Mouse (Mus musculus) kidney, adult 2 months (tissue): ENCODE data around the gene F2rl2. TPM values are rescaled to one million over a fixed set of nuclear protein-coding genes. Genes with fewer than 3 reads are reported as not detected.

ENCODE experiments used
- DNase-seq: peaks from one replicate; pipeline ENCODE4 v3.0.0; 2021
- H3K27ac ChIP-seq: fragments of 200-500 bp; 2 replicates; pipeline ENCODE4 v1.5.1; 2012; ENCODE audit warnings: low read depth, low read length, control low read depth, inconsistent platforms; ENCODE audit not compliant: insufficient read depth
- H3K27me3 ChIP-seq: fragments of 200-500 bp; replicated peaks from 2 replicates; pipeline ENCODE4 v1.6.1; 2012; ENCODE audit warnings: mild to moderate bottlenecking, moderate library complexity, low read length, inconsistent platforms; ENCODE audit not compliant: control insufficient read depth, insufficient read depth
- H3K36me3 ChIP-seq: fragments of 200-500 bp; 2 replicates; pipeline ENCODE4 v1.6.1; 2012; ENCODE audit warnings: mild to moderate bottlenecking, moderate library complexity, low read length, inconsistent platforms; ENCODE audit not compliant: control insufficient read depth, insufficient read depth
- H3K4me1 ChIP-seq: fragments of 200-500 bp; 2 replicates; pipeline ENCODE4 v1.6.1; 2011; ENCODE audit warnings: low read length; ENCODE audit not compliant: control insufficient read depth, insufficient read depth
- H3K4me3 ChIP-seq: fragments of 200-500 bp; 2 replicates; pipeline ENCODE4 v1.5.1; 2011; ENCODE audit warnings: mild to moderate bottlenecking, low read depth, low read length, control low read depth; ENCODE audit not compliant: insufficient read depth
- CTCF ChIP-seq: fragments of 200-500 bp; conservative IDR thresholded peaks from 2 replicates; pipeline ENCODE4 v1.5.1; 2011; ENCODE audit warnings: low read depth, mild to moderate bottlenecking, control low read depth, low read length, moderate library complexity, mixed read lengths; ENCODE audit not compliant: insufficient read depth, insufficient read length
- POLR2A ChIP-seq: fragments of 200-500 bp; IDR thresholded peaks from one replicate; pipeline ENCODE4 v1.6.1; 2011; ENCODE audit warnings: low read depth, low read length, control low read depth
- WGBS: fragments of 180-500 bp; shearing (Covaris S2); methylation state at CpG from one replicate; pipeline ENCODE4 v1.1.7; 2018; 5-methylcytosine and 5-hydroxymethylcytosine counted together
- polyA plus RNA-seq: library from polyadenylated mRNA; depleted of rRNA; stranded (reverse); fragments of >200 nt; gene quantifications from 2 replicates; pipeline ENCODE4 v1.2.3, GENCODE M21; 2012

The F2rl2 gene
- polyA plus RNA-seq, 1 experiment: 0.28 TPM

DNA sequence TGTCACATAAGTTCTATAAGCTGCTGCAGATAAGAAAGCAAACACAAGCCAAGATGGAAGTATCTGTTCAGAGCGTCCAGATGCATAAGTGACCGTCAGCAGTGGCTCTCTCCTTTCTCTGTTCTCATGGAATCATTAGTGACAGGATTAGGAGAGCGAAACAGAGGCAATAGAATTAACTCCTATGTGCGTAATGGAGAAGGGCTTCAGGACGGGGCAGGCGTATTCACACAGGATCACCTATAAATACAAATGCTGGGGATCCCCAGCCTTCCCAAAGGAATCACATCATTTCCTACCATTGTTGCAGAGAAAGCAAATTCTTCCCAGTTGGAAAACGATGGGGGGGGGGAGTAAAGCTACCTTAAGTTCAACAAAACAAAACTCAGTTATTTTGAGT is 37.2 kb upstream of the F2rl2 start:
- peak; percentile 40 for DNase-seq
- 74% methylated on average over 7 of the region's 7 CpGs for WGBS
- no peak overlapping the region for H3K4me3 ChIP-seq
- no peaks in the 10 kb centered on the region for H3K36me3 ChIP-seq
- no peak for TF ChIP-seq CTCF
- no peak for TF ChIP-seq POLR2A
- no peaks in the 10 kb centered on the region for H3K27me3 ChIP-seq
- H3K4me1 ChIP-seq: no peaks in the 10 kb centered on the region
- H3K27ac ChIP-seq: peak overlapping the region; percentile 47; the same call in 1 of the 2 replicates

DNA sequence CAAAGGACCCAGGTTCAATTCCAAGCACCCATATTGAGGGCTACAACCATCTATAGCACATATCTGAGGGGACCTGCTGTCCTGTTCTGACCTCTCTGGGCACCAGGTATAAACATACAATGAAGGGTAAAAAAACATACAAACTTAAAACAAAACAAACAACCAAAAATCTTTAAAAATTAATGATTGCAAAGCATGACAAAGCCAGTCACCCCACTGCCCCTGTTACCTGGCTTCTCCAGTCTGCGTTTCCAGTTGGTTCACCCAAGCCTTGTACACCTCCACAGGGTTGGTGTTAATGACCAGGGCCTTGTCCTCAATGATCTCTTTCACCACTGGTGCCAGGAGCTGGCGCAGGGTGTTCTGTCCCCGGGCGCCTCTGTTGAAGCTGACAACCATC is 32.8 kb upstream of the F2rl2 start:
- Histone ChIP-seq H3K4me3 (no peak overlapping the region), H3K36me3 (no peaks in the 10 kb centered on the region), H3K27me3 (no peaks in the 10 kb centered on the region), H3K27ac (no peak overlapping the region), H3K4me1 (no peaks in the 10 kb centered on the region)
- no peak for TF ChIP-seq CTCF
- TF ChIP-seq POLR2A: no peak
- over 99% methylated on average over 4 of the region's 4 CpGs for WGBS
- DNase-seq: no peak

DNA sequence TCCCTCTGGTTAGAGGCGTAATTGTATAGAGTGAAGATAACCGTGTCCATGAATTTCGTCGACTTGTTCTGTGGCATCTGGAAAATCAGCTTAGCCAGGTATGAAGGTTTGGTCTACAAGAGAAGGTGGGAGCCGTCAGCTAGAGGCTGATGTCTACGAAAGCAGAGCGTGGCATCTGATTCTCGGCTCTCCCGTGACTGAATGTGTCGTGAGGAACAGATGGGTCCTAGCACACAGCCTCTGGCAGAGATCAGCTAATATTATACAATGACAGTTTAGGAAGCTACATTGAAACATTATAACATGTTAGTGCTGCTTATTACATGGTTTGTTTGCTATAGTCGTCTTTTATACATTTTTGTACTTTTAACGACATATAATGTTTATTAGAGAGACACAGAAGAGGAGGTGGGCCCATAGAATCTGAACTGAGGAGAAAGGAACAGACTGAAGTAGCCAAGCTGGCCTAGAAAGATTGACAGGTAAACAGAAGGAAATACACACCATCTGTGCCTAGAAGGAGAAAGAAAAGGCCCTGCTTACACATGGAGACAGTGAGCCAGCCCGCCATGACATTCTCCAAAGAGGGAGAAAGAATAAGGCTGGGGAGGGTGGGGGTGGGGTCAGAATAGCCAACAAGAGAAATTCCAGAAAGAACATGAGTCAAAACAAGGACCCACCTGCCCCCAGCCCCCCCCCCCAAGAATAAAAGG is 30.9 kb upstream of the F2rl2 start:
- WGBS: 93% methylated on average over 13 of the region's 13 CpGs
- Histone ChIP-seq H3K4me3 (no peak overlapping the region), H3K27me3 (no peaks in the 10 kb centered on the region), H3K36me3 (no peaks in the 10 kb centered on the region), H3K27ac (no peak overlapping the region), H3K4me1 (no peaks in the 10 kb centered on the region)
- TF ChIP-seq POLR2A: no peak
- TF ChIP-seq CTCF: no peak
- no peak for DNase-seq

DNA sequence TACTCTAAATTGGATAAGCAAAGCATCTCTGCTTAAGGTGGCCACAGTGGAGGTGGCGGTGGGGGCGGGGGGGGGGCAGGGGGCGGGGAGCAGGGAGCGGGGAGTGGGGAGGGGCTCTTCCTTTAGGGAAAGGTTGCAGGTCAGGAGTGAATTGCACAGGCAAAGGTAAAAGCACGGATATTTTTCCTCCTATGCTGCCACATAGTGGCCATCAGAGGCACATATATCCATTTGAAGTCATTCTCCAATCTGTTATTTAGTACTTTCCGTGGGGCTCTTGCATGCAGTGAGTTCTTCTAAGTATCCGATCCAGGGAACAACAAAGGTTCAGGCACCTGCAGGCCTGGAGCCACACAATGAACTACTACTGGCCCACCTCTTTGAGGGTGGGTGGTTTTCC is 29.4 kb upstream of the F2rl2 start:
- 13% methylated on average over 7 of the region's 7 CpGs for WGBS
- H3K27ac ChIP-seq: no peak overlapping the region
- no peaks in the 10 kb centered on the region for H3K27me3 ChIP-seq
- H3K36me3 ChIP-seq: no peaks in the 10 kb centered on the region
- peak; percentile 43 for DNase-seq
- H3K4me1 ChIP-seq: no peaks in the 10 kb centered on the region
- no peak for TF ChIP-seq POLR2A
- no peak for TF ChIP-seq CTCF
- no peak overlapping the region for H3K4me3 ChIP-seq

DNA sequence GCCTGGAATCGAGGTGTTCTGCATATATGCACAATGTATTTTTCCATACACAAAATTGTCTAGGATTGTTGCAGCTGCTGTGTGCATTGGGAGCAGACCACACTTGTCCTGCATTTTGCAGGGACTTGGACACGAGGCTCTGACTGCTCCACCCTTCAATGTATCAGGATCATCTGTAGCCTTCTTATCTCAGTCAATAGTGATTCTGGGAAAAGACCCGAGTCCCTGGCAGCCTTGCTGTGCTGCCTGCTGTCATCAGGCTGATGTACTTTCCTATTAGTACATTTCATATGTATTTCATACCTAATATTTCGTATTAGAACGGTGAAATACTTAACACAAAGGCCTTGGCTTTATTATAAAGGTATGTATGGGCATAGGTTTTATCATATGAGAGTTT is 26.1 kb upstream of the F2rl2 start:
- no peak overlapping the region for H3K4me3 ChIP-seq
- no peaks in the 10 kb centered on the region for H3K36me3 ChIP-seq
- 90% methylated on average over 5 of the region's 5 CpGs for WGBS
- H3K27me3 ChIP-seq: no peaks in the 10 kb centered on the region
- no peaks in the 10 kb centered on the region for H3K4me1 ChIP-seq
- no peak overlapping the region for H3K27ac ChIP-seq
- DNase-seq: no peak
- no peak for TF ChIP-seq CTCF
- no peak for TF ChIP-seq POLR2A

DNA sequence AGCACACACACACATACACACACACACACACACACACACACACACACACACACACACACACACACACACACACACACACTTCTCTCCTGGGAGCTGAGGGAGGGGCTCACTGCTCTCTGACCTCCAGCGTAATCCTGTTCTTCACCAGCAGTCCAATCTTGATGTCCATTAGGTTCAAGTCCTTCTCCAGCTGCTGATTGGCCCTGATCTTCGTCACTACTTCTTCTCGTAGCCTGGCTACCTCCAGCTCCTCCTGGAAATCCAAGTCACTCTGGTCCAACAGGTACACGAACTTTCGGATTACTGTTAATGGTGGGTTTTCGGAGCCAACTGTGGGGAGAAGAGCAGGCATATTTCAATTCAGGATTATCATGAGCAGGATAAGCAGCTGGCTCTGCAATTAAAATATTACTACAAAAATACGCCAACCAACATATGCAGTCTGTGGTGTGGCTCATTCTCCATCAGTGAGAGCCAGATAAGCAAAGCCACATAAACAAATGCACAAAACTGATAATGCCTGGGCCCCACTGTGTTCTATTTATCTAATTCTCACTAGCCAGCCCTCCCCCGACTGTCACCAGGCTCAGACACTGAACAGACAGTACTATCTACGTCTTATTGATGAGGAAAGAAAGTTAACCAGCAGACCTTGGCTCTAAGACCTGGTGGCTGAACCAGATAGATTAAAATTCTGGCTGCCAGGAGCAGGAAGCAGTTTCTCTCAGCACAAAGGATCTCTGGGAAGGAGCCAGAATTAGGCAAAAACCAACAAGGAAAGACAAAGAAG is 25.4 kb upstream of the F2rl2 start:
- H3K27ac ChIP-seq: no peak overlapping the region
- DNase-seq: no peak
- WGBS: 91% methylated on average over 9 of the region's 9 CpGs
- no peaks in the 10 kb centered on the region for H3K4me1 ChIP-seq
- H3K36me3 ChIP-seq: no peaks in the 10 kb centered on the region
- no peaks in the 10 kb centered on the region for H3K27me3 ChIP-seq
- TF ChIP-seq POLR2A: no peak
- no peak for TF ChIP-seq CTCF
- no peak overlapping the region for H3K4me3 ChIP-seq

DNA sequence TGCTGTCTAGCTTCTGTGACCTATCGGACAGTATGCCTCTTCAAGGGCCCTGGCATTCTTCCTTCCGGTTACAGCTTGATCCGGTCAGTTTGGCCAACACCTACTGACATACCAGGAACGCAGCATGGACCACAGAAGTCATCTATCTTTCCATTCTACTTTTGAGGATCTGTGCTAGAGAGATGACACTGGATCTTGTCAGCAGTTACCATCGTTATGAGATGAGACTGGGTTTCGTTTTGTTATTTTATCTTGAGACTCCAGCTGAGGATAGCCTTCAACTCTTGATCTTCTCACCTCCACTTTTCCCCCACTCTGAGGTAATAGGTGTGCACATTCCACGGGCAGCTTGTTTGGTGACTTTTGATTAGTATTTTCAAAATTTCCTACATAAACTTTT is 24.3 kb upstream of the F2rl2 start:
- no peak for DNase-seq
- Histone ChIP-seq H3K36me3 (no peaks in the 10 kb centered on the region), H3K27me3 (no peaks in the 10 kb centered on the region), H3K4me3 (no peak overlapping the region), H3K4me1 (no peaks in the 10 kb centered on the region), H3K27ac (no peak overlapping the region)
- TF ChIP-seq POLR2A (no peak), CTCF (no peak)
- WGBS: 90% methylated on average over 7 of the region's 7 CpGs
